Mouse (Mus musculus): ENCODE data around the gene Lmtk3.

The Lmtk3 gene

DNA sequence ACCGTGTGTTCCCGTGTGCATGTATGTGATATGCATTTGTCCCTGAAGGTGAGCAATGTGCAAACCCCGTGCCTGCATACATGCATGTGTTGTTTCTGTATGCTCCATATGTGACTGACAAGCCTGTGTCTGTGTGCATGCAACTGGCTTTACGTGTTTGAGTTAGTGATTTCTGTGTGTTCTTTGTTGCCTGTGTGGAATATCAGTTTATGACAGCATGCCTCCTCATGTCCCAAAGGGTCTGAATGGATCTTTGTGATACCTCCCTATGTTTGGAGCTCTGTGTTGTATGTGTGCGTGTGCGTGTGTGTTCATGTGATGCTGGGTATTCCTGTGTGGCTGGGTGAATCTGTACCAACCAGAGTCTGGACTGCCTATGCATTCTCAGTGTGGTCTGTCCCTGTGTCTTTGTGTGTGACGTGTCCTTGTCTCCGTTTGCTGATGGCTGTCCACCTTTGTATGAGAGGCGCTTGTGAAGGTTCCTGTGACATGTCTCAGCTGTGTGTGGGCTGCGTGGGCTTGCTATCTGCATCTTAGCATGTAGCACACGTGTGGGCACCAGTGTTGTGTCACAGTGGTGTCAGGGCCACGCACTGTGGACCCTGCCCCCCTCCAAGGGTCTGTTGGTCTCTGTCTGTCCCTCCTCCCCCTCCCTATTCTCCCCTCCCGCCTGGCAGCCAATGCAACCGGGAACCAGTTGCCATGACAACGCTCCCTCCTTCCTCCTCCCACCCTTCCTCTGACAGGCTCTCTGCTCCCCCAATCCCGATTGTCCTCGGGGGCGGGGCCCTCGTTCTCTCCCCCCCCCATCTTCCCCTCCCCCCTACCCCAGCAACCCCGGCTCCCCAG is 1.2 kb downstream of the Lmtk3 start, which contains the start of gene Sult2b1:
Gene Sult2b1, minus strand, starts transcription at position 146 of the 849 bp plus-strand sequence.
- peak; percentile 94 for DNase-seq (ENCODE audit: low read depth, low spot score)

GRCm38 (mm10) chr7:45785388-45786135 is 2.0 kb downstream of the Lmtk3 start:
- no peak for DNase-seq (ENCODE audit: low read depth, low spot score)

DNA sequence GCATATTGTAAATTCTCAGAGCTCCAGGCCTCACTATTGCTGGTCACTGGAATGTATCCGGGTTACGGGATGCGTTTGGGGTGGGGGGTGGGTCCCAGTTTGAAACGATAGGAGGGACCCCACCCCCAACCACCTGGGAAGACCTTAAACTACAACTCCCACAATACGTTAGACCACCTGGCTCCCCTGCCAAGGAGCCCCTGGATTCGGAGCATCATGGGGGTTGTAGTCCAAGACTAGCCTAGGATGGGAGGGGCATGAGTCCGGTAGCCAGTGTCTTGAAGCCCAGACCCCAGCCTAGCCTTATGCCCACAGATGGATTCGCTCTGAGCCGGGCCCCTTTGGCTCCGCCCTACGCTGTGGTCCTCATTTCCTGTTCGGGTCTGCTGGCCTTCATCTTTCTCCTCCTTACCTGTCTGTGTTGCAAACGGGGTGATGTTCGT is 2.6 kb downstream of the Lmtk3 start:
- DNase-seq (ENCODE audit: low read depth, low spot score), result peak; percentile 89

- peak; percentile 81 for DNase-seq (ENCODE audit: low read depth, low spot score)
Measured at GRCm38 (mm10) chr7:45786661-45787413, 3.3 kb downstream of the Lmtk3 start.

DNA sequence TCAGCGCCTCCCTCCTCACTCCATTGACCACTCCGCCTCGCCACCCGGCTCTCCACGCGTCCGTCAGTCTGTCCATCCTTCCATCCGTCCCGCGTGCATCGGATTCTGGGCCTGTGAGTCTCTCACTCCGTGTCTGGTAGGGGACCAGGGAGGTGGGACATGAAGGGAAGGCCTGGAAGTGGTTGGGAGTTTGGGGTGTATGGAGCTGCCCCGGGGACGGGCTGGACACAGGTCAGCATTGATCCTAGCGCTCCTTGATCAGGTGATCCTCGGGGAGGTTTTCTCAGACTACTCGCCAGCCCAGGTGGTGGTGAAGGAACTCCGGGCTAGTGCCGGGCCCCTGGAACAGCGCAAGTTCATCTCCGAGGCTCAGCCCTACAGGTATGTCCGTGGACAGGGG is 4.1 kb downstream of the Lmtk3 start:
- DNase-seq (ENCODE audit: low read depth, low spot score), result no peak

DNA sequence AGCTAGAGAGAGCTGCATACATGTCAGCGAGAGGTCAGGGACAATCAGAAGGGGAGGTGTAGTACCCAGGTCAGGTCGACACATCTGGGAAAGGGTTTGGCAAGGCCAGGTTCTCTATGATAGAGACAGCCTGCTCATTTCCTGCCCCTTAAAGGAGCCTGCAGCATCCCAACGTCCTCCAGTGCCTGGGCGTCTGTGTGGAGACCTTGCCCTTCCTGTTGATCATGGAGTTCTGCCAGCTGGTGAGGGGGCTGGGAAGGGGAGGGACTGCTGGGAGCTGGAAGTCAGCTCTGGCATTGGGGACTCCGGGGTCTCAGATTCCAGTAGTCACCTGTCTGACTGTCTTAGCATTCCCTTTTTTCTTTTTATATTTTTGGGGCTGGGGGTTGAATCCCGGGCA is 7.2 kb downstream of the Lmtk3 start:
- DNase-seq (ENCODE audit: low read depth, low spot score), result no peak

- DNase-seq (ENCODE audit: low read depth, low spot score), result no peak
Measured at GRCm38 (mm10) chr7:45791756-45792490, 8.4 kb downstream of the Lmtk3 start.

- DNase-seq (ENCODE audit: low read depth, low spot score), result no peak
Measured at GRCm38 (mm10) chr7:45793240-45793639, 9.7 kb downstream of the Lmtk3 start.

- no peak for DNase-seq (ENCODE audit: low read depth, low spot score)
Measured at GRCm38 (mm10) chr7:45793969-45794585, 10.5 kb downstream of the Lmtk3 start.

DNA sequence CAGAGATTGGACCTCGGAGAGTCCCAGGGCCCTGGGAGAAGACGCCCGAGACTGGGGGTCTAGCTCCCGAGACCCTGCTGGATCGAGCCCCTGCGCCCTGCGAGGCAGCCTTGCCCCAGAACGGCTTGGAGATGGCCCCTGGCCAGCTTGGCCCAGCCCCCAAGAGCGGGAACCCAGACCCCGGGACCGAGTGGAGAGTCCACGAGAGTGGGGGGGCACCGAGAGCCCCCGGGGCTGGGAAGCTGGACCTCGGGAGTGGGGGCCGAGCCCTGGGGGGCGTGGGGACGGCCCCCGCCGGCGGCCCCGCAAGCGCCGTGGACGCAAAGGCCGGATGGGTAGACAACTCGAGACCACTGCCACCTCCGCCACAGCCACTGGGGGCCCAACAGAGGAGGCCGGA is 11.4 kb downstream of the Lmtk3 start:
- no peak for DNase-seq (ENCODE audit: low read depth, low spot score)

DNA sequence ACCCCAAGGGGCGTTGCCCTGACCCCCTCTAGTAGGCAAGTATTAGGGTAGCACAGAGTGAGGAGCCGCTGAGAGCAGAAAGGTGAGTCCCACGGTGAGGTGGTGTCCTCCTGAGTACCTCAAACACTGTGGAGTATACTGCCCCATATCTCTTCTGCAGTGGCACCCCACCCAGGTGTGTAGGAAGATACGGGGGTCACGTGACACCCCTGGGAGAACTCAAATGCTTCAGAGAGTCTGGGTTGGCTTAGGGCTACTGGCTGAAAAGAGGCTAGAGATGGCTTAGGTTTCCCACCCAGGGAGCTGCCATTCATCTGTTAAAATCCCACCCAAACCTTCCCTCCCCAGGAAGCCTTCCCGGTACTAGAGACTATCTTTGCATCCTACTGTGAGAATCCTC is 13.4 kb downstream of the Lmtk3 start:
- no peak for DNase-seq (ENCODE audit: low read depth, low spot score)

DNA sequence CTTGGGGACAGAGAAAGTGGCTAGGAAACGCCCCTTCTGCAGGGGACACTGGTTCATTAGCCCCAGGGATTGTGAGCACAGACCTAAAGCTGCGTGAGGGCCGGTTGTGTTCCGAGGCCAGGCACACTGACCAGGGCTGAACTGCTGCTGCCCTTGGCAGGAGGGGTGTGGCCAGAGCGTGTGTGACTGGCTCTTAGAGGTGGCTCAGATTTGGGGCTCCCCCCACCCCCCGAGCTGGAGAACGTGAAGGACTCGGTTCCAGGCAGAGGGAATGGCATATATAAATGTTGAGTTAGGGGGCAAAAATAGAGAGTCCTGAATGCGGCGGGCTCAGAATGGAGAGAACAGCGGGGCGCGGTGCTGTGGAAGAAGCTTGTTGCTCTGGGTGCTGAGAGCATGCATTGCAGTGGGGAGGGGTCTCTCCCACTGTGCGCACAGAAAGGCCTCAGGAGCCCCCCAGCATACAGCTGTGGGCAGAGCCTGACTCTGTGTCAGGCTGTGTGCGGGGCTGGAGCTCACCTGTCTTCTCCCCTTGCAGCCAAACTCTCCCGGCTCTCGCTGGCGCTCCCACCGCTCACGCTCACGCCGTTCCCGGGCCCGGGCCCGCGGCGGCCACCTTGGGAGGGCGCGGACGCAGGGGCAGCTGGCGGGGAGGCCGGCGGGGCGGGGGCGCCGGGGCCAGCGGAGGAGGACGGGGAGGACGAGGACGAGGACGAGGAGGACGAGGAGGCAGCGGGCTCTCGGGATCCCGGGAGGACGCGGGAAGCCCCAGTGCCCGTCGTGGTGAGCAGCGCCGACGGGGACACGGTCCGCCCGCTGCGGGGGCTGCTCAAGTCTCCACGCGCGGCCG is 14.3 kb downstream of the Lmtk3 start:
- DNase-seq (ENCODE audit: low read depth, low spot score), result no peak

DNA sequence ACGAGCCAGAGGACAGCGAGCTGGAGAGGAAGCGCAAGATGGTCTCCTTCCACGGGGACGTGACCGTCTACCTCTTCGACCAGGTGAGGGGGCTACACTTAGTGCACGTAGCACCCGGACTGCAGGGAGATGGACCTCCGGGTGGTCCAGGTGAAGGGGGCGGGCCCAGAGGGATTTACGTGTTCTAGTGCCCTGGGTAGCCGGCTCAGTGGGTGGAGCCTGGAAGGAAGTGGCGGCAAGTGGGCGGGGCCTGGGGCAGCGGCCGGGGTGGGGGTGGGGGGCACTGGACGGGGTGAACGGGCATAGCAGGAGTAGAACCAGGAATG is 14.9 kb downstream of the Lmtk3 start:
- no peak for DNase-seq (ENCODE audit: low read depth, low spot score)

DNA sequence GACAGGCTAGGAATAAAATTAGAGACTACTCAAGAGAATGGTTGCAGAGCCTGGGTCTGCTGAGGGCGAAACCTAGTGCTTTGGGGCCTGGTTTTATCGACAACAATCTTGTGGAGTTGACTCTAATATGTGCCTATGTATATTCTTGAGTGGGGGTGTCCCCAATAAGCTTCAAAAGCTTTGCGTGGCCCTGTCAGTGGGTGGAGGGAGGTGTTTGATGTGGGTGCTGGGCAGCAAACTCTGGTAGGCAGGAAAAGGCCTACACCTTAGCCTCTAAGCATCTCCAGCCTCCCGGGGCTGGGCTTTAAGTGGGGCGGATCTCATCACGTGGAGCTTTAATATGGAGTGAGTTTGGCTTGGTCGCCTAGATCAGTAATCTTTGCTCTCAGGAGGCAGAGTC is 15.4 kb downstream of the Lmtk3 start:
- DNase-seq (ENCODE audit: low read depth, low spot score), result no peak

- no peak for DNase-seq (ENCODE audit: low read depth, low spot score)
Measured at GRCm38 (mm10) chr7:45800001-45800400, 16.5 kb downstream of the Lmtk3 start.

GRCm38 (mm10) chr7:45800546-45801204 is 17.1 kb downstream of the Lmtk3 start:
- DNase-seq (ENCODE audit: low read depth, low spot score), result peak; percentile 42

DNA sequence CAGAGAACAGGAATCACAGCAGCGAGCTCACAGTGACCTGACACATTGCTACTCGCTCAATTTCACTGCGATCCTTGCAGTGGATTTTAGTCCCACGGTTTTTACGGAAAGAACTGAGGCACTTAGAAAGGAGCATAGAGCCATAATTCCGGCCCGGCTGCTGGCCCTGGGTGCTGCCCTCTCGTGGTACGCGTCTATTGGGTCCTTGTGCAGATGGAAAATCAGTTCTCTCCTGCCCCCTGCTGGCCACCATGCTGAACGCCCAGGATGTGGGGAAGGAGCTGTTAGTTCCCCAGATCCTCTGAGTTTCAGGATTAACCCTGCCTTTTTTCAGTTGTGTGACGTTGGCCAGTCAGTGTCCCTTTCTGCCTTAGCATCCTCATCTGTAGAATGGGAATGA is 17.8 kb downstream of the Lmtk3 start:
- peak; percentile 93 for DNase-seq (ENCODE audit: low read depth, low spot score)

DNA sequence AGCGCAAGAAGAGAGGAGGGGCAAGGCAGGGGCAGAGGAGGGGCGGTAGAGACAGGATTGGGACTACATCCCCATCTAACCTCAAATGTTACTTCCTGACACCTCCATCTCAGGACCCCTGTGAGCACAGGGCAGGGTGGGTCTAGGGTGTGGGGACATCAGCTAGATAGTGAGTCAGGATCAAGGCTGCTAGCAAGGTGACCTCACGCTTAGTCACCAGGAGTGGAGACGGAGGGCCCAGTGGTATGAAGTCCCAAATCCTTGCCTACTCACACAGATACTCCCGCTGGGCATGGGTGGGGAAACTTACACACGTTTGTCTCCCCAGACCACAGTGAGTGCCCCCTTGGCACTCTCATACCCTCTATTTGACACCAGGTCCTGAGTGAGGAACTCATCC is 19.0 kb downstream of the Lmtk3 start:
- no peak for DNase-seq (ENCODE audit: low read depth, low spot score)

DNA sequence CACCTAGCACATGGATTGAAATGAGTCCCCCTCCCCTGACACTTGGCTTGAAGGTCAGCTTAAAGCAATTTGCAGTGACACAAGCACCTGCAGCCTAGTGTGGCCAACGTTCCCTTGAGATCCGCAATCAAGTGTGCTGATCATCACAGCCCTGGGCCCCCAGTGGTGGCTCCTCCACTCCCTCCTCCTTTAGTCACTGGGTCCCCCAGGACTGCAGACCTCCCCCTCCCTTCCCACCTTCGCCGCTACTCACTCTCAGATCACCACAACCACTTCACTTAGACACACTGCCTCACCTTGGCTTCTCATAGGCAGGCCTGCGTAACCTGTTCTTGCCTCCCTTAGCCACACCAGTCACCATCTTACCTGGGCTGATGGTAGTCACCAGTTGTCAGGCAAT is 22.4 kb downstream of the Lmtk3 start:
- DNase-seq (ENCODE audit: low read depth, low spot score), result no peak

DNA sequence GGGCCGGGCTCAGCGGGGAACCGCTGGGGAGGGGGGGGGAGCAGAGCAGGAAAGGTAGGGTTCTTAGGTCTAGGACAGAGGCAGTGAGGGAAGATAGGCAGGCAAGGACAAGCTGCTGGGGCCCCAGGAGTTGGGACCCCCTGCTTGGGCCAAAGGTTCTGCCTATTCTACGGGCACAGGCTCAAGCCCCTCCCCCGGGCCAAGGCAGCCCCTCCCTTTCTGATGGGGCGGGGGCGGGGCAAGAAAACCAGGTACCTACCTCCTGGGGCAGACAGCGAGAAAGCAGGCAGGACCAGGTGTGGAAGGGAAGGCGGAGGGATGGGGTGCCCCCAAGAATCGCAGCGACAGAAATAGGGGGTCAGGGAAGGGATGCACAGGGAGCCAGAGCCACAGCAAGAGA is 24.9 kb downstream of the Lmtk3 start:
- no peak for DNase-seq (ENCODE audit: low read depth, low spot score)
